Mouse (Mus musculus): ENCODE measurements around the gene Eif1ad.

Gene Eif1ad

GRCm38 (mm10) chr19:5418750-5419466 is 52.4 kb downstream of the Eif1ad start:
- DNase-seq (ENCODE audit: low read depth, low spot score), result no peak

- DNase-seq (ENCODE audit: low read depth, low spot score), result no peak
Measured at GRCm38 (mm10) chr19:5419630-5420029, 53.1 kb downstream of the Eif1ad start.

DNA sequence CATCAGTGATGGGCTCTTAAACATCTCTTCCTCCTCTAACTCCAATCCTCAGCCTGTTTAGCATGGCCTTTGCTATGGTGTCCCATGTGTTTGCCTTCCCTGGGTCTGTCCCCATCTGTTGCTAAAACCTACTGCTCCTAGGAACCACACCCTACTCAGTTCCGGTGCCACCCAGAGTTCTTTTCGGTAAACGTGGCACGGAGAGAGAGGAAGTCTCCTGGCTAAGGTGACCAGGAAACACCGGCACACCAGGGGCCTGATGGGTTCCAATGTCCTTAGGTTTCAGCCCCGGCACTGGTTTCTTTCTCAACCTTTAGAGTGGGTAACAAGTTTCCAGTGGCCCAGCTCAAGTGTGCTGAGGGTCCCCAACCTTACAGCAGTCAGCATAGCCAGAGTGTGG is 54.0 kb downstream of the Eif1ad start:
- no peak for DNase-seq (ENCODE audit: low read depth, low spot score)

All from ZHBTc4 (cell line).